Mouse (Mus musculus) inflammation-experienced regulatory T-cells, adult 6 months (primary cell): Measurements from ENCODE around the gene Gm4131. TPM values are rescaled to one million over a fixed set of nuclear protein-coding genes. Genes with fewer than 3 reads are reported as not detected.

Experiments
- ATAC-seq: one replicate; pipeline ENCODE4 v1.8.0; 2017
- polyA plus RNA-seq, 3 experiments: library from polyadenylated mRNA; unstranded; fragments of 100-300 nt; shearing (Covaris generic); gene quantifications; one replicate each; pipeline ENCODE4 v1.2.1; 2017

The Gm4131 gene
- polyA plus RNA-seq, 3 experiments from 2014 or later, result not detected

DNA sequence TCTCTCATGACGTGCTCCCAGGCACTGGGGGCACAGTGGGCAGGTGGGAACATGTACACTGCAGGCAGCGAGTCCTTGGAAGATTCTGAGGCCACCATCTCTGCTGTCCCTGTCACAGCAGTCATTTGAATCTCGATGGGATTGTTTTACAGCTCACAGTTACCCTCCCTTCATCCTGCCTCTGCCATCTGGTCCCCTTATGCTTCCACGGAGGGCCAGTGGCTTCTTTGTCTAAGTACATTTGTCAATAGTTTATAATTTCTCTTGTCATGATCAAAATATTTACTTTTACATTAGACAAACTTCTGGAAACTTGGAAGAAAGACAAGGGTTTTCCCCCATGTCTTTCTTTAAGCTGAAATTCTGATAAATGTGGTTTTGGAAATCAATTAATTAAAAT is 20.0 kb downstream of the Gm4131 start:
- no peak for ATAC-seq

DNA sequence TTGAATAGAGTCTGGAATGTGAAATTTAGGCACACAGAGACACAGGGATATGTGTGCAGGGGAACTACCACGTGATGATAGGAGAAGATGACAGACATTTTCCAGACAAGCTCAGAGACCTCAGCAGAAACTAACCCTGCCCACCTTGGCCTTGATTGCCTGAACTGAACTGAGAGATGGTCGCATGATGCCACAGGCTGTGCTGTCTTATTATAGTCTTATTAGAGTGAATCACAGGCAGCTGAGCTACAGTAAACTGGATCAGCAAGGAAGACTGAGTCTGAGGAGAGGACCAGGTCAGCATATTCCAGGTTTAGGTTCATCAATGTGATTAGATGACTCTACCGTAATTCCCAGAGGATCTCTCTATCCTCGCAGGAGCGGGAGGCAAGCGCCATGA is 20.4 kb downstream of the Gm4131 start:
- ATAC-seq, result no peak

DNA sequence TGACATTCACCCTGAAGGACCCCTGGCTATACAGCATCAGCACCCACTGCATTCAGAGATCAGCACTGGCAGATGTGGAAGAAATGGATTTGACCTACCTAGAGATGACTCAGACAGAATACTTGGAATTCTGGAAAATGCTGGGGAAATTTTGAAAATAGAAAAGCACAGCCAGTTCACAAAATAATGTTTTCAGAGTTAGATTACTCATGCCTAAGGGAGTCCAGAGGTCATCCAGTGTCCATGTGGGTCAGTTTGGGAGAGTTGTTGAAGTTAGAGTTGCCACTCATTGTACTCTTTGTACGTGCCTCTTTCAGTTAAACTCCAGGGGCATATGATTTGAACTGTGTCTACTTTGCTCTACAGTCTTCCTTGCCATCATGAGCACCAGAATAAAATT is 25.0 kb downstream of the Gm4131 start:
- ATAC-seq, result no peak

DNA sequence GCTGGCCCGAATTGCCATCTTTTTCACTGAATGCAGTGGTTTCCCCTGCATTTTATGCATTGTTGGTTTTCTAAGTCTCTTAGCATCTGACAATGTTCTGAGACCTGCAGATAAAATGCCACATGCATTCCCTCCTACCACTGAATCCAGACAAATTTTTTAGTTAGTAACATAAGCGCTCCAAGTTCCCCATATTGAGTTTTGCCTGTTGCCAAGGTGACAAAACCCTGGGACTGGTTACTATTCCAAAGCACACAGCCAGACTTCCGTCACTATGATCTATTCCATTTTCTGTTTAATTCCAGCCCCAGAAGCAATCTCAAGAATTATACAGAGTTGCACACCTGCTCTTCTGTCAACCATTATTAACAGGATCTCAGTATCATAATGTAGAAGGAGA is 26.9 kb downstream of the Gm4131 start:
- ATAC-seq, result no peak

DNA sequence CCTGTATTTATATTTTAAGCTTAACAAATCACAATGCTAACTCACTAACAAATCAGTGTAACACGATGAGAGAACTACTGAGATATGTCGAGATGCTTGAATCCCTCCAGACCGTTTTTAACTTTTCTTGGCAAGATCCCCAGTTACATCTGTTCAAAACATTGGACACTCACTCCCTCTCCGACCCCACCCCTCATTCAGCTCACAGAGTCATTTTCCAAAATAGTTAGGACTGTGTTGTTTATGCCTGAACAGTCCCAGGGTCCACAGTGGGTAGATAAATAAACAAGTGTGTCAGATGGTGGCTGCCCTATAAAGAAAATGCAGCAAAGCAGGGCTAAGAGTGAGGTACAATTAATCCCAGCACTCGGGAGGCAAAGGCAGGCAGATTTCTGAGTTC is 29.7 kb downstream of the Gm4131 start:
- ATAC-seq, result no peak

DNA sequence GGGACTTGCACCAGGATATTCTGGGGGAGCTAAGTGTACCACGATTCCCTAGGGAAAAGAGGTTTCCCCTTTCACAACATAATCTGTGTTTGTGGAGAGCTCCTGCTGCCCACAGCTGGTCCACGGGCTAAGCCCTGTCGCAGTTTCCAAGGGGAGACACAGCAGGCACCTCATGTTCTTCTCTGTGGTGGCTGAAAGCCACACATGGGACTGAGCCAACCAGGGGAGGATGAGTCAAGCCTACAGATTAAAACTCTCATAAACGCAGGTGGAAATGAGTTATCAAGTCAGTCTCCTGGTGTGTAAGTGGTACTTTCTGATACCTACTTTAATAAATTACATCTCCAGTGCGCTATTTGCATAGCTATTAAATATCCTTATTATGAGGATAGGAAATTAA is 30.6 kb downstream of the Gm4131 start:
- no peak for ATAC-seq

DNA sequence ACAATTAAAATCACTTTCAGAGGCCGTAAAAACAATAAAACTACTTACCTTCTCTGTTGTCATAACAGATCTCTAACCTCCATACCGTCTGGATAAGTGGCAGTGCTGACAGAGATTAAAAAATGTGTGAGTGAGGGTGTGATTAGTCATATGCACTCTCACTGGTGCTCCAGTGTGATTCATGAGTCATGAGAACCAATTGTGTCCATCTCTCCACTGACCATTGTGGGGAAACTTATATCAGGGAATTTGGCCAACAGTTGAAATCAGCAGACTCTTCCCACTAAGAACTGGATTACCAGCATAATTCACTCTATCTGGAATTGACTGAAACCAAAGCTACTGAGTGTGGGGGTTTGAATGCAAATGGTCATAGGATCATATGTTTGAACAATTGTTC is 35.8 kb downstream of the Gm4131 start:
- ATAC-seq, result no peak

DNA sequence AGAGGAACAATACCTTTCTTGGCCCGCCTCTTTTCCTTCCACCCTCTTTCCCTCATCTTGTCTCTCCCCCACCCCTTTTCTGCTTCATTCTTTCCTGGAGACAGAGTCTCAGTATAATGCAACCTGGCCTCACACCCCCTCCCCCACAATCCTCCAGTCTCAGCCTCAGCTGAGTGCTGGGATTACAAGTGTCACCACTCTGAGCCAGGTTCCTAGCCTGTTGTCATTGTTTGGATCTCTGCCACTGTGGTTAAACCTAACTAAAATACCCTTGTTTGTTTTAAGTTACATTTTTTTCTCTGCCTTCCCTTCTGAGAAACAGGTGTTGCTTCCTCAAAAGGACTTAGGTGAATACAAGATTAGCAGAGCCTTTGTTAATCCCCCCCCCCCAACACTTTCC is 53.9 kb downstream of the Gm4131 start:
- ATAC-seq, result no peak

DNA sequence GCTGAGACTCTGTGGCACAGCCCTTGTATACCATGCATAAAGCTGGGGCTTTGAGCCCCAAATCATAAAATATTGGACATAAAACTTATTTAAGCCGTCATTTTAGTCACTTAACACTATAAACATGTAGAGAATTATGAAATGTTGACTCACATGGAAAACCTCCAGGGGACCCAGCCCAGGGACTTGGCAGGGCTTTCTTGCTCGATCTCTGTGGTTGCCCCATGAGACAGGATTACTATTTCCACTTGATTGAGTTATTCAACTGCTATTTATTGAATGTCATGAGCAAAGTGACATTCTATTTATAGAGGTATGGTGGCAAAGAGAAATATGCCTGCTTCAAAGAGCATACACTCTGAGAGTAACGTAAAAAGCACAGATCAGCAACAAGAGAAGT is 57.4 kb downstream of the Gm4131 start:
- no peak for ATAC-seq

DNA sequence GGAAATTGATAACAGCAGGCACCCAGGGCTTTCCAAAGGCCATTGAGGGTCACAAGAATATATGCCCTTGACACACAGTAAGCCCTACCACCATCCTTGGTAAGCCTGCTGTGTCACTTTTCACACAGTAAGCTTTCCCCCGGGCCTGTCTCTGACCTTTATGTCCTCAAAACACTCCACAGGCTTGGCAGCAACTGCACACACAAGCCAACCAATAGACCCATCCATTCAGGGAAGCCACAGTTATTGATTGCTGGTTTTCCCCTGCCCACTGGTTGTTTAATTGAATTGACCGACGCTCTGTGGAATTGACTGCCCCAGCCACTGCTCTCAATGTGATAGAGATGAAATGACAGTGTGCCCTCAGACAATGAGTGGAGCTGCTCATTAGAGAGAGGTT is 60.5 kb downstream of the Gm4131 start:
- no peak for ATAC-seq

DNA sequence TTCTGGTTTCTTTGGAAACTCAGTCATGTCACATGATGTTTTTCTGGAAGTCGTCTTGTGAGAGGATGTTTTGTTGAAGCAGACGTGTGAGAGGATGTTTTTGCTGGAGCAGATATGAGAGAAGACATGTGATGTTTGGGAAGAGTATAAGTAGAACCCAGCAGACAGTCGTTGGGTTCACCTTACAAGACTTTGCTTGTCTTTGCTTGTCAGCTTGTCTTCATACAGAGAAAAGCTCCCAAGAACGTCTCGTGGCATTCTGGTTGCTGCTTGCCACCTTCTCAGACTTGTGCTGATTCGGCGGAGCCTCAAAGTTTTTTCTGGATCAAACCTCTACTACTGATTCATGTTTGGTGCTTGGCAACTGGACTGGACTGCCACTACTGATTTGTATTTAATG is 69.3 kb downstream of the Gm4131 start:
- no peak for ATAC-seq

DNA sequence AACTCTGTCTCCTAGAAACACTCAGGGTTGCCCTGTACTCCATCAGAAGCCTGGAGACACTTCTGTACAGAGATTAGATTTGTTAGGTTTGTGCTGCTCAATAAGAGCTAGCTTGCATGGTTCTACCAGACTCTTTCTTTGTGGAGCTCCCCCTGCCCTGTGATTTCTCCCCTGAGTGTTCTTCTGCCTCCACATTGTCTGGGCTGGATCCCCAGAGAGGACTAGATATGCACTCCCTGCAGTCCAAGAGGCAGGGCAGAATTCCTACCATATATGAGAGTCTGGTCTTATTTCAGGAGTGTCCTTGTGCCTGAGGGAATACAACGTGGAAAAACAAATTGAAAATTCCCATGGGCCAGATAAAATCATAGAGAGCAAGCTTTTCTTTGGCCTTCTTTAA is 70.2 kb downstream of the Gm4131 start:
- no peak for ATAC-seq

DNA sequence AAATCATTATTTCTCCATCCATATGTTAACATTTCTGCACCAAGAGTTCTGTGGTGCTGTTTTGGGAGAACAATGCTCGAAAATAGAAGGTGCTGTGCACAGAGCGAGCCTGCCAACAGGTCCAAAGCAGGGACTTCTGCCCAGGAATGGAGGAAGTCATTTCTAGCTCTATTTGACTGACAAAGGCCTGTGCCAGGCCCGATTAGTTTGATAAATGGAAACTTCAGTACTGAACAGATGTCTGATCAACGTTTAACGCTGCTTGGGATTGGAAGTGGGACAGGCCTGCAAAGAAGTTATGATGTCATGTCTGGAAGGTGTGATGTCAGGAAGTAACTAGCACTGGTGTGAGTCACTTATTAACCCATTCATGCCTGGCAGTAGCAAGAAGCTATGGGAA is 73.3 kb downstream of the Gm4131 start:
- no peak for ATAC-seq

DNA sequence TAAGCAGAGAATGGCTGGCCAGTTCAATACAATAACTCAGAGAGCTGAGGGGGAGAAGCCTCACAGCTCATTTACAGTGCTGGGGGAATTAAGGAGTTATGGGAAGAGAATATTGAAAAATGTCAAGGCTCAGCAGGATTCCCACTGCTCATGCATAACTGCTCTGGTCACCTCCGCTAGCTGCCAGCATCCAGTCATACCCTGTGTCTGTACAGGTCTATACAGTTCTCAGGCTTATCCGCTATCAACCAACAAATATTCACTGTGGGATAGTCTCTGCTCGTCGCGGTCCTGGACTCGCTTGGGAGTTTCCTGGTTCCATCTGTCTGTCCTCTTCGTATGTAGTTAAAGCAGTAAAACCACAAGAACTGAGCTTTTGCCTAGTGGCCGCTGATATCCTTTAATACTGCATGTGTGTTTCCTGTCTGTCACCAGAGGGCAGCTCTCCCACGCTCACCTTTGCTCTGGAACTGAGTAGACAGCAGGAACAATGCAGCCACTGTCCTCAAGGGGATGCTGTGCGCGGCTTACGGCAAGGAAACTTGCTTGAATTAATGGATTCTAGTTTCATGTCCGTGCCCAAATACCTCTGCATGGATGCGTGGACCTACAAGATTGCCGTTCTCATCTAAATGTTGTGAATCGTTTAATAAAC is 74.4 kb downstream of the Gm4131 start:
- peak; percentile 46 for ATAC-seq

DNA sequence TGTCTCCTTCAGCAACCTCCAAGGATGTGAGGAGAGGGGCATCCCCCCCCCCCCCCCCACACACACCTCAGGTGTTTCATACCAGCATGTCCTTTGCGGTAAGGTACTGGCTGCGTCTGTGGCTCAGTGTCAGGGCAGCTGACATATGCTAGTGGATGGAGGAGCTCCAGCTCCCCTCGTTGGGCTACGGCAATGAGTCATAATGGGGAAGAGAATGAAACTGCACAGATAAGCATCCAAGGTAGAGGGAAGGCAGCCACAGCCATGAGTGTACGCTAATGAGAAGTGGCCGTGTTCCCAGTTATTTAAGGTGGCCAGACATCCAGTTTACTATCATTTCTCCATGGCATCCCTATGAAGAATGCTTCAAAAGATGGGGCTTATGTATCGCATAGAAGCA is 78.5 kb downstream of the Gm4131 start:
- no peak for ATAC-seq

DNA sequence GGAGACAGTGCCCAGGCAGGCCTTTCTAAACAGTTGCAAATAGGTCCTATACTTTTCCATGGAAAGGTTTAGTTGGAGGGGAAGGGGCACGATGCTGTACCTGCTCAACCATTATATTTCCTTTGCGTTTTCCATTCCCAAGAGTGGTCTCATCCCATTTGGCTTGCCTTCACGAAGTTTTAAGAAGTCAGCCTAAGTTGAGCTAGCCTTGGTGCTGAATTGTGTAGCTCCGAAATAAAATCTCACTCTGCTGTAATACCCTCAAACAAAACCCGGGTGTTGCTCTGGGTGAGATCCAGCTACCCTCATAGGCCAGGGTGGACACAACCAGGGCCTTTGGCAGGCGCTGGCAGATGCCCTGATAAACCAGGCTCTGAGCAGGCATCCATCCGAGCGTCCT is 85.3 kb downstream of the Gm4131 start:
- no peak for ATAC-seq

DNA sequence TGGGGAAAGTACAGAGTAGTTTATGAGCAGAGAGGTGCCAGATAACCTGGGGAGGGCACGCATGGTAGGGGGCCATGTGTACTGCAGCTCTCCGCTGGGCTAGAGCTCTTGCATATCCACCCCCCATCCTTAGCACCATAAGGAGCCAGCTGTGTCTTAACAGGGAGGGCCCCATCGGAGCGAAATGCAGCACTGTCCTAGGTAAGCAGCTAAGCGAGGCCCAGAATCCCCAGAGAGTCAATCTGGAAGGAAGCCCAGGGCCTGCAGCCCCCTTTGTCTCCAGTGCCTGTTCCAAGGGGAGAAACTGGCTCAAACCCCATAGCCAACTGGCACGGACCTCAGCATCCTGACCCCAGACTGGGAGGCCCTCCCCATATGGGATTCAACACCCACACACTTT is 87.3 kb downstream of the Gm4131 start:
- ATAC-seq, result no peak

DNA sequence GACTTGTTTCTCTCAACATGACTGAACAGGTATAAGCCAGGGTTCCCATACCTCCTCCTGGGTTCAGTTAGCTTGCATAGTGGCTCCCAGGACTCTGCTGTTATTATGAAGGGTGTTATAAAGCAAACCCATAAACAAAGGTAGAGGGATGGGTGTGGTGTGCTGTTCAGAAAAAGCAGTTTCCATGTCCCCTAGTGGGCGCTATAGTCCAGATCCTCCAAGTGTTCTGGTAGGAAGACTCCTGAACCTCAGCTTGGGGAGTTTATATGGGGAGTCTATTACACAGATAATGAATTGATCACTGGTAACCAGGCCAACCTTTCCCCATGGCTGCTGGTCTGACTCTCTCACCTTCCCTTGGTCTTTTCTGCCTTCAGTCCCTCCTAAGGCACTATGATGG is 92.2 kb downstream of the Gm4131 start:
- ATAC-seq, result no peak

DNA sequence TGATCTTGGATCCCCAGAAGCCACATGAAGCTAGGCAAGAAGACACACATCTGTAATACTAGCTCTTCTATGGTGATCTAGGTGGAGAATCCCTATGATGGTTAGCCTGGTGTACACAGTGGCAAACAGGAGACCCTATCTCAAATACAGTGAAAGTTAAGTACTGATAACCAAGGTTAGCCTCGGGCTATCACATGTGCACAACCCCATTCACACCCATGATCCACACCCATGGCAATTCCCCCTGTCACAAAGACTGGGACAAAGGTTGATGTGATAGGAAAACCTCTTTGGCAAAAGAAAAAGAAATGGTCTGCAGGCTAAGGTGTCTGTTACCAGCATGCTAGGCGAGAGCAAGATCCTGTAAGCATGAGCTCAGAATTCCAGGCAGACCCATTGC is 94.7 kb downstream of the Gm4131 start:
- ATAC-seq, result no peak

DNA sequence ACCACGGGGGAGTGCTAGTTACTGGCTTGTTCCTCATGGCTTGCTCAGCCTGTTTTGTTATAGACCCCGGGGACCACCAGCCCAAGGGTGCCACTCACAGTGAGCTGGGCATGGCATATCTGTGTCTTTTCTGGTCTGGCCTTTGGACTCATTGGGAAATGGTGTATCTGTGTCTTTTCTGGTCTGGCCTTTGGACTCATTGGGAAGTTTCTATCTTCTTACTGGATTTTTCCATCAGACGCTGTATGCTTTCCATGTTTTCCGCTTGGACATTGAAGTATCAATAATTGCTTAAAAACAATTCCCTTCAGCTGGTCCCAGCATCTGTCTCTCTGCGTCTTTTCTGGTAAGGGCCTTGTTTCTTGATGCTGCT is 98.0 kb downstream of the Gm4131 start:
- no peak for ATAC-seq

DNA sequence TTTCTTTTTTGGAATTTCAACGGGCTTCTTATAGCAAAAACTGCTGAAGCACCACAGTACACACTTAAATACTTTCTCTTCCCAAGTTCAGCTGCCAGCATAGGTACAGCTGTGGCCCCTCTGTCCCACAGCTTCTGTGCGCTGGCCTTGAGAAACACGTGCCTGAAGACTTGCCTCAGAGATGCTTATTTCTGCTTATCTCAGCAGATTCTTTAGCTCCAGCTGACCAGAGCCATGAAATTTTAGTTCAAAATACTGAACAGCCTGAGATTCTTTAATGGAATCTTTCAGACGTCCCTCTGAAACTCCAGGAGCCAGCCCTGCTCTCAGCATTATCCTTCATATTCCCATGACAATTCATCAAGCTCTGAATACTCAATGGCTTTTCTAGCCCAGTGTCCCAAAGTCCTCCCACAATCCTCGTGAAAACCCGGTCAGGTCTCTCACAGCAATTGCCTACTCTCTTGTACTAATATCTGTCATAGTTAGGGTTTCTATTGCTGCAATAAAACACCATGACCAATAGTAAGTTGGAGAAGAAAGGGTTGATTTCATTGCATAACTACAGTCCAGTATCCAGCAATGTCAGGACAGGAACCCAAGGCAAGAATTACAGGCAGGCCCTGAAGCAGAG is 98.5 kb downstream of the Gm4131 start:
- no peak for ATAC-seq

DNA sequence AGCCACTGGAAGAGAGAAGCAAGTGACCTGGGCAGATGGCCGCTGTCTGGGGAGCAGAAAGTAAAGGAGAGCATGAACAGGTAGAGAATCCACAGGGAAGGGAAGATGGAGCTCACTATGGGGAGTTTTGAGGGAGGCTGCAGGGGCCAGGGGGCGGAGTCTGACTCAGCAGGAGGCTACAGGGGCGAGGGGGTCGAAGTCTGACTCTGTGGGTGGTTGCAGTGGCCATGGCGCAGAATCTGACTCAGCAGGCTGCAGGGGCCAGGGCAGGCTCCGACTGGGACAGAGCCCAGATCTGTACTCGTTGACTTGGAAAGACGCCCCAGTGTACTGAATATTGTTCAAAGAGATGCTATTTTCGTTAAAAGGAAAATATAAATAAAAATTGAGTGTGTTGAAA is 101.8 kb downstream of the Gm4131 start:
- ATAC-seq, result no peak

DNA sequence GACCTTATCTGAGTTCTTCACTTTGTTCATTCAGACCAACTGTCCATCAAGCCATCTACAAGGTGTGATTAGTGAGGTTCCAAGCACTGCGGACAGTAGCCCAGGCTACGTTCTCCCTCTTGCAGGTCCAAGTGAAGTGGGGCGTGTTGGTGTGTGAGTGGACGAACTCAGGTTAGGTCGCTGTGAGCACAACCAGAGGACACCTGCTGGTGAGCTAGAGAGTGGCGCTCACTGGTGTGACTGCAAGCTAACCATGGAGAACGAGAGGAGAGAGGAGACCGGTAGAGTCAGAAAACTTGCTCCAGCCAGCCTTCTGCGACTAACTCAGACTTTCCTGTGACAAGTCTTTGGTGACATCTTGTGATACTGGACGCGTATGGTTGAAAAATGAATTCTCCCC is 107.2 kb downstream of the Gm4131 start:
- ATAC-seq, result no peak

DNA sequence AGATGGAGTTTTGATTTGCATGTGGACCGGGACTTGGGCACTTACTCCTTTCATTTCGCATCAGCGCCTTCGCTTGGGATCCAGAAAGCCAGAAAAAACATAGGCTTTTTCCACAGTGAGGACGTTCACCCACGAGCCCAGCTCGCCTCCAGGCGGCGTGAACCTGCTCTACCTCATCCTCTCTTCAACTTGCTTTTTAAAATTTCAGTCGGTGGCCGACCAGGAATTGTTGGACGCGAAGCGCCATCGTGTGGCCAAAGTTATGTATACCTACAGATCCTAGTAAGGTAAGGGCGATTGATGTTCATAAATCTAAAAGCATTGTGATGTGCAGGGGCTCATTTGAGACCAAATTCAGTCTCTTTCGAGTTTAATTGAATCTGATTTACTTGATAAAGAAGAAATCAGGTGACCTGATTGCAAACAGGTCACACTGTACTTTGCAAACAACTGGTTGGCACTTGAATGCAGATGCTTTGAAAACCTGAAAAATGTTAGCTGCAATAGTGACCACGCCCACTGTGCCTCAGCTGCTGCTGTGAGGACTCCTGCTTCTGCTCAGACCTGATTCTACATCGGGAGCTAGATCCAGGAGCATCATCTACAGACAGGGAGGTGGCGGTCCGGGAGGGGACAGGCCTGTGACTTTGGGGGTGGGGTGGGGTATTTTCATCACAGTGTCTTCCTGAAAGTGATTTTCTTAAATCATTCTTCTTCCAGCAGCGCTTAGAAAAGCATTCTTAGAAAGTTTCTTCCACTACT is 109.1 kb downstream of the Gm4131 start:
- peak; percentile 64 for ATAC-seq
